In genomic region chr7:83382803-83383363, GRCm38 (mm10) we compare ENCODE assay signal across 10 mouse cellular contexts.
A peak's percentile ranks its signal among the peaks of the same experiment; 100 is the strongest.
DNase-seq lines count a peak whose midpoint lies in the region; ATAC-seq and TF ChIP-seq lines count a peak whose summit lies in the region.
"Had no signal": no experiment of that assay in that cellular context is flagged by ENCODE, and none has a peak within 500 bp of the region (broad histone marks: within the 10 kb centered on the region; RNA-seq: fewer than 3 reads in every experiment).

No protein-coding gene starts in this region.

- H3K9me3 ChIP-seq in kidney, embryonic 14.5 days (ENCODE audit: control insufficient read depth, low read length): no peaks in the 10 kb centered on the region
- H3K9me3 ChIP-seq in embryonic facial prominence, embryonic 15.5 days (replicated peaks): no peaks in the 10 kb centered on the region
- H3K9me3 ChIP-seq in hindbrain, embryonic 15.5 days: no peaks in the 10 kb centered on the region
- no peaks in the 10 kb centered on the region for H3K9me3 ChIP-seq in limb, embryonic 14.5 days (ENCODE audit: control insufficient read depth, low read length)
- H3K9me3 ChIP-seq: G1E had no signal

- no peak overlapping the region for H3K27ac ChIP-seq in kidney, embryonic 14.5 days (ENCODE audit: low read depth, low read length)
- no peak overlapping the region for H3K27ac ChIP-seq in embryonic facial prominence, embryonic 15.5 days (replicated peaks)
- H3K27ac ChIP-seq in hindbrain, embryonic 15.5 days (replicated peaks): peak overlapping the region; percentile 68
- H3K27ac ChIP-seq in limb, embryonic 14.5 days (replicated peaks; ENCODE audit: low read depth, low read length): no peak overlapping the region
- H3K27ac ChIP-seq: heart, adult 2 months had no signal

- no peak overlapping the region for H3K4me2 ChIP-seq in kidney, embryonic 14.5 days (replicated peaks; ENCODE audit: low read depth, low read length)
- H3K4me2 ChIP-seq in embryonic facial prominence, embryonic 15.5 days (replicated peaks): no peak overlapping the region
- H3K4me2 ChIP-seq in hindbrain, embryonic 15.5 days: peak overlapping the region; percentile 44
- no peak overlapping the region for H3K4me2 ChIP-seq in limb, embryonic 14.5 days (replicated peaks; ENCODE audit: low read depth, low read length, severe bottlenecking)

- H3K36me3 ChIP-seq in kidney, embryonic 14.5 days (ENCODE audit: control insufficient read depth, insufficient read depth, low read length): no peaks in the 10 kb centered on the region
- no peaks in the 10 kb centered on the region for H3K36me3 ChIP-seq in embryonic facial prominence, embryonic 15.5 days
- no peaks in the 10 kb centered on the region for H3K36me3 ChIP-seq in hindbrain, embryonic 15.5 days
- no peaks in the 10 kb centered on the region for H3K36me3 ChIP-seq in limb, embryonic 14.5 days (ENCODE audit: control insufficient read depth, insufficient read depth, low read length)
- H3K36me3 ChIP-seq: G1E had no signal

- no peaks in the 10 kb centered on the region; the same call in 1 of the 2 replicates for H3K4me1 ChIP-seq in kidney, embryonic 14.5 days (ENCODE audit: control insufficient read depth, insufficient read depth, low read length)
- H3K4me1 ChIP-seq in embryonic facial prominence, embryonic 15.5 days: no peaks in the 10 kb centered on the region
- H3K4me1 ChIP-seq in hindbrain, embryonic 15.5 days (replicated peaks): peaks cover 18% of the 10 kb centered on the region
- H3K4me1 ChIP-seq in limb, embryonic 14.5 days (ENCODE audit: control insufficient read depth, insufficient read depth, low read length): 0 out of 2 replicates have a peak, but pooled peaks cover 6% of the 10 kb centered on the region

- WGBS in kidney, embryonic 14.5 days: 53% methylated on average over 8 of the region's 8 CpGs
- WGBS in embryonic facial prominence, embryonic 15.5 days: 26% methylated on average over 8 of the region's 8 CpGs
- WGBS in hindbrain, embryonic 15.5 days: 3% methylated on average over 8 of the region's 8 CpGs
- 53% methylated on average over 8 of the region's 8 CpGs for WGBS in limb, embryonic 14.5 days

- H3K4me3 ChIP-seq in kidney, embryonic 14.5 days (ENCODE audit: low read length): no peak overlapping the region
- H3K4me3 ChIP-seq in embryonic facial prominence, embryonic 15.5 days (replicated peaks): no peak overlapping the region
- peak overlapping the region; percentile 8; the same call in 1 of the 2 replicates for H3K4me3 ChIP-seq in hindbrain, embryonic 15.5 days
- H3K4me3 ChIP-seq in limb, embryonic 14.5 days (replicated peaks; ENCODE audit: low read length): no peak overlapping the region
- H3K4me3 ChIP-seq: heart, adult 2 months had no signal

- TF ChIP-seq POLR2A in limb, embryonic 14.5 days (IDR thresholded peaks at IDR 0.05; ENCODE audit: borderline replicate concordance, extremely low read depth, insufficient read depth, insufficient read length): no peak

- DNase-seq in kidney, adult 18-20 months: no peak
- peak; percentile 60 for DNase-seq in limb, embryonic 14.5 days (ENCODE audit: low spot score)
- peak; percentile 78 to 89 for DNase-seq in right cerebral cortex, postnatal 10 days (ENCODE audit: low spot score in 2 of 2)
- no peak for DNase-seq in cerebellum, adult 11 months
- DNase-seq in adrenal gland, adult (ENCODE audit: inconsistent age in 2 of 2, low spot score in 1 of 2): no peak

- no peaks in the 10 kb centered on the region for H3K27me3 ChIP-seq in kidney, embryonic 14.5 days (ENCODE audit: control insufficient read depth, insufficient read depth, low read length)
- no peaks in the 10 kb centered on the region for H3K27me3 ChIP-seq in embryonic facial prominence, embryonic 15.5 days
- no peaks in the 10 kb centered on the region for H3K27me3 ChIP-seq in hindbrain, embryonic 15.5 days
- H3K27me3 ChIP-seq in limb, embryonic 14.5 days (ENCODE audit: control insufficient read depth, insufficient read depth, low read length): no peaks in the 10 kb centered on the region

- 0 out of 2 replicates have a peak, but pooled peaks have one; percentile 52 for ATAC-seq in kidney, embryonic 14.5 days (ENCODE audit: low FRiP score, low TSS enrichment)
- ATAC-seq in embryonic facial prominence, embryonic 15.5 days (ENCODE audit: insufficient number of reproducible peaks, low FRiP score, low TSS enrichment, low read depth): peak; percentile 19; the same call in 1 of the 2 replicates
- ATAC-seq in hindbrain, embryonic 15.5 days (ENCODE audit: low FRiP score, low read depth): peak; percentile 95
- peak; percentile 72; the same call in 1 of the 2 replicates for ATAC-seq in limb, embryonic 14.5 days (ENCODE audit: low FRiP score, low read depth)

- no peak overlapping the region for H3K9ac ChIP-seq in kidney, embryonic 14.5 days (ENCODE audit: low read depth, low read length)
- no peak overlapping the region for H3K9ac ChIP-seq in embryonic facial prominence, embryonic 15.5 days
- no peak overlapping the region for H3K9ac ChIP-seq in hindbrain, embryonic 15.5 days
- H3K9ac ChIP-seq in limb, embryonic 14.5 days (ENCODE audit: low read depth, low read length, severe bottlenecking): no peak overlapping the region

Comparison
In these comparisons a context has a peak if more than half of its experiments do, and no peak if none do; other contexts are left out.
1. ATAC-seq: peak in every context shown above with its lines; median percentile 95 in hindbrain, embryonic 15.5 days; 72 in limb, embryonic 14.5 days; 52 in kidney, embryonic 14.5 days; 19 in embryonic facial prominence, embryonic 15.5 days.
2. DNase-seq: peak in limb, embryonic 14.5 days (single experiment) and right cerebral cortex, postnatal 10 days (2 of 2); none in kidney, adult 18-20 months (single experiment), cerebellum, adult 11 months (single experiment) and adrenal gland, adult (0 of 2).